Mouse (Mus musculus) ES-E14 (cell line): ENCODE results near the gene Rpp14. TPM values are rescaled to one million over a fixed set of nuclear protein-coding genes. Genes with fewer than 3 reads are reported as not detected.

Source experiments
- DNase-seq: peaks from one replicate; pipeline ENCODE4 v3.0.0-alpha.2; 2013; ENCODE audit warnings: low read depth, low spot score
- H3K27ac ChIP-seq: 2 replicates; pipeline ENCODE4 v1.5.1; 2012; ENCODE audit warnings: low read depth, mild to moderate bottlenecking, low read length, moderate library complexity, mixed read lengths; ENCODE audit not compliant: poor library complexity, insufficient read depth, severe bottlenecking
- H3K36me3 ChIP-seq: 2 replicates; pipeline ENCODE4 v1.6.1; 2012; ENCODE audit warnings: mild to moderate bottlenecking, low read length, moderate library complexity, mixed read lengths; ENCODE audit not compliant: control insufficient read depth, poor library complexity, insufficient read depth, severe bottlenecking
- H3K4me1 ChIP-seq, 2 experiments: fragments of 150-350 bp in 1 of 2; sonication (generic) in 1 of 2; 2 replicates each; pipeline ENCODE4 v1.6.1; 2012; ENCODE audit warnings: low read length in 2 of 2, mild to moderate bottlenecking in 1 of 2, mixed read lengths in 1 of 2; ENCODE audit not compliant: control insufficient read depth in 2 of 2, insufficient read depth in 2 of 2, poor library complexity in 1 of 2
- H3K4me3 ChIP-seq, 2 experiments: fragments of 150-350 bp in 1 of 2; sonication (generic) in 1 of 2; 2 replicates each; pipeline ENCODE4 v1.5.1; 2012; ENCODE audit warnings: low read length in 2 of 2, low read depth in 1 of 2, mild to moderate bottlenecking in 1 of 2, mixed read lengths in 1 of 2; ENCODE audit not compliant: insufficient read depth in 1 of 2, poor library complexity in 1 of 2, severe bottlenecking in 1 of 2
- H3K9ac ChIP-seq: 2 replicates; pipeline ENCODE4 v1.6.1; 2012; ENCODE audit warnings: low read depth, mild to moderate bottlenecking, low read length, mixed read lengths; ENCODE audit not compliant: poor library complexity, insufficient read depth, severe bottlenecking
- H3K9me3 ChIP-seq: fragments of 150-350 bp; sonication (generic); 2 replicates; pipeline ENCODE4 v1.6.1; 2012; ENCODE audit warnings: low read depth, mild to moderate bottlenecking, low read length; ENCODE audit not compliant: control insufficient read depth, insufficient read depth
- CHD2 ChIP-seq: IDR thresholded peaks from 2 replicates; pipeline ENCODE4 v1.6.1; 2014; ENCODE audit warnings: mild to moderate bottlenecking, low read depth, low read length, inconsistent platforms
- HCFC1 ChIP-seq: IDR thresholded peaks from 2 replicates; pipeline ENCODE4 v1.6.1; 2012; ENCODE audit warnings: low read length, inconsistent platforms, borderline replicate concordance; ENCODE audit not compliant: insufficient read depth
- MAFK ChIP-seq: IDR thresholded peaks from 2 replicates; pipeline ENCODE4 v1.6.1; 2014; ENCODE audit warnings: mild to moderate bottlenecking, low read depth, low read length, inconsistent platforms; ENCODE audit not compliant: insufficient read depth
- ZC3H11A ChIP-seq: IDR thresholded peaks from 2 replicates; pipeline ENCODE4 v1.6.1; 2012; ENCODE audit warnings: low read depth, mild to moderate bottlenecking, inconsistent platforms, low read length, borderline replicate concordance
- ZNF384 ChIP-seq: IDR thresholded peaks from 2 replicates; pipeline ENCODE4 v1.6.1; 2012; ENCODE audit warnings: low read depth, low read length, inconsistent platforms
- in situ Hi-C, 2 experiments: fragments of 600-800 bp; cut with MboI; formaldehyde crosslinking; loops; one replicate each; pipeline ENCODE4 v1.15.1; 2025; ENCODE audit warnings: low sequenced_read_pairs in 2 of 2, inconsistent platforms in 1 of 2; ENCODE audit not compliant: unreplicated experiment in 2 of 2
- total RNA-seq: library from RNA; depleted of rRNA; stranded (reverse); fragments of 300-350 nt; gene quantifications from 2 replicates; pipeline ENCODE4 v1.2.3, GENCODE M21; 2012

The Rpp14 gene
- total RNA-seq, 1 experiment, result 28.3 TPM

- H3K4me3 ChIP-seq, result no peak overlapping the region
- H3K4me1 ChIP-seq, result no peaks in the 10 kb centered on the region
- H3K9me3 ChIP-seq, result no peaks in the 10 kb centered on the region
- no peak overlapping the region for H3K9ac ChIP-seq
- TF ChIP-seq CHD2, result no peak
- no peak for TF ChIP-seq HCFC1
- no peak for TF ChIP-seq MAFK
- no peak for TF ChIP-seq ZNF384
- no peak for TF ChIP-seq ZC3H11A
- DNase-seq, result no peak
- H3K27ac ChIP-seq, result no peak overlapping the region
- in situ Hi-C loops, result no loop called here
- H3K36me3 ChIP-seq, result no peaks in the 10 kb centered on the region
These were observed 44.2 kb upstream of the Rpp14 start for GRCm38 (mm10) chr14:8035951-8036350.

GRCm38 (mm10) chr14:8036406-8036805, 43.8 kb upstream of the Rpp14 start:
- in situ Hi-C loops, result no loop called here

GRCm38 (mm10) chr14:8038150-8038549, 42.0 kb upstream of the Rpp14 start:
- Histone ChIP-seq H3K9me3 (no peaks in the 10 kb centered on the region), H3K9ac (no peak overlapping the region), H3K36me3 (no peaks in the 10 kb centered on the region), H3K4me3 (no peak overlapping the region), H3K27ac (no peak overlapping the region), H3K4me1 (no peaks in the 10 kb centered on the region)
- in situ Hi-C loops, result no loop called here
- no peak for DNase-seq
- TF ChIP-seq ZNF384 (no peak), CHD2 (no peak), MAFK (no peak), ZC3H11A (no peak), HCFC1 (no peak)

More at GRCm38 (mm10) chr14:8036406-8036805, 43.8 kb upstream of the Rpp14 start:
- no peak for DNase-seq
- Histone ChIP-seq H3K4me3 (no peak overlapping the region), H3K4me1 (no peaks in the 10 kb centered on the region), H3K36me3 (no peaks in the 10 kb centered on the region), H3K27ac (no peak overlapping the region), H3K9me3 (no peaks in the 10 kb centered on the region), H3K9ac (no peak overlapping the region)
- no peak for TF ChIP-seq HCFC1
- TF ChIP-seq CHD2, result no peak
- TF ChIP-seq ZC3H11A, result no peak
- TF ChIP-seq ZNF384, result no peak
- TF ChIP-seq MAFK, result no peak

GRCm38 (mm10) chr14:8038791-8039448, 41.2 kb upstream of the Rpp14 start:
- no peak overlapping the region for H3K4me3 ChIP-seq
- TF ChIP-seq ZNF384, result no peak
- in situ Hi-C loops, result no loop called here
- H3K9me3 ChIP-seq, result no peaks in the 10 kb centered on the region
- no peak overlapping the region for H3K27ac ChIP-seq
- H3K4me1 ChIP-seq, result no peaks in the 10 kb centered on the region
- no peak overlapping the region for H3K9ac ChIP-seq
- DNase-seq, result no peak
- no peaks in the 10 kb centered on the region for H3K36me3 ChIP-seq

- in situ Hi-C loops, result loop anchor here in 1 of 2 experiments (5.0 kb wide), 1 partner anchor 73 kb away; no protein-coding TSS in a partner anchor
- Histone ChIP-seq H3K4me3 (no peak overlapping the region), H3K36me3 (no peaks in the 10 kb centered on the region), H3K27ac (no peak overlapping the region), H3K9ac (no peak overlapping the region), H3K9me3 (no peaks in the 10 kb centered on the region), H3K4me1 (no peaks in the 10 kb centered on the region; a peak in 1 of 4 replicates)
- no peak for DNase-seq
- TF ChIP-seq CHD2, result no peak
- no peak for TF ChIP-seq ZC3H11A
- TF ChIP-seq MAFK, result no peak
- no peak for TF ChIP-seq ZNF384
- no peak for TF ChIP-seq HCFC1
These were observed 40.0 kb upstream of the Rpp14 start for GRCm38 (mm10) chr14:8040179-8040578.
